Mouse (Mus musculus): ENCODE measurements around the gene Nckap5.

DNA sequence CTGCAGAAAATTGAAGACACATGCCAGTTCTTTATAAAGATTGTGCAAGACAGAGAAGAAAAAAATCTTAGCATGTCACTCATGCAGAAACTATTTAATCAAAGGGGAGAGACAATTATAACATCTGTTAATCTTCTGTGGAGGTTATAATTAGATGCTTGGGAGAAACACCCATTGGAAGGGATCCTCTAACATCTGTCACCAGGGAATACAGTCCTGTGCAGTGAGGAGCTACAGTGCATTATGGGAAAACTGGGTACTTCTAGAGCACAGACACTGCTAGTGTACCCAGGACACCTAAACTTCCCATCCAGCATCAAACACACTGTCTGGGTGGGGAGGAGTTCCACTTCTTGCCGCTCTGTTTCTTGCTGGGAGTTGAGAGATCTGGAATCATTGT lies 108.7 kb downstream of the Nckap5 start:
- no peak for TF ChIP-seq CTCF (IDR thresholded peaks at IDR 0.05; ENCODE audit: low read depth, low read length)
- no peak for TF ChIP-seq POLR2A (IDR thresholded peaks at IDR 0.05; ENCODE audit: extremely low read depth, insufficient read depth, low read length)

Measured in liver, adult 2 months (tissue).